Mouse (Mus musculus): ENCODE results near the gene Dhrs7c. TPM values are rescaled to one million over a fixed set of nuclear protein-coding genes. Genes with fewer than 3 reads are reported as not detected.

Gene Dhrs7c
- polyA plus RNA-seq, 1 experiment from 2014 or later = not detected

DNA sequence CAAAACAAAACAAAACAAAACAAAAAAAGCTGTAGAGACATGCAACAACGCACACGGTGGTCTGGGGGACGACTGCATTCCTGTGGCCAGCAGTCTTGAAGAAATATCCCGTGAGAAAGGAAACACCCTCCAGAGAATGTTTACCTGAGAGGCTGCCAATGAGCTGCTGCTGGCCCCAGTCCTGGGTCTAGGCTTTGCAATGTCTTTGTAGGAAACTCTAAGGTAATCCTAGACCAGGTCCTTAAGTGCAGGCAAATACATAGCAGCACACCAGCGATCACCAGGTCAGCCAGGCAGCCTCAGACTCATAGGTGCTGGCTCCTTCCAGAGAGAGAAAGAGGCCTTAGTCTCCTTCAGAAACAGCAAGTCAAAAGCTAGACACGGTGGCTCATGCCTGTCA is 56.0 kb downstream of the Dhrs7c start:
- no peaks in the 10 kb centered on the region for H3K4me1 ChIP-seq (ENCODE audit: control insufficient read depth, insufficient read depth, low read length)

GRCm38 (mm10) chr11:67855035-67855434 is 57.0 kb downstream of the Dhrs7c start:
- ATAC-seq (replicated peaks; ENCODE audit: insufficient number of reproducible peaks, low FRiP score, low TSS enrichment, low read depth) = no peak
- no peak overlapping the region for H3K9ac ChIP-seq (replicated peaks; ENCODE audit: low read length)
- H3K4me3 ChIP-seq (ENCODE audit: low read depth, low read length) = no peak overlapping the region
- DNase-seq (ENCODE audit: low spot score) = peak; percentile 34
- H3K27ac ChIP-seq (replicated peaks; ENCODE audit: low read depth, low read length) = no peak overlapping the region
- H3K9me3 ChIP-seq (replicated peaks; ENCODE audit: control insufficient read depth, low read length) = no peaks in the 10 kb centered on the region
- no peaks in the 10 kb centered on the region for H3K36me3 ChIP-seq (replicated peaks; ENCODE audit: control insufficient read depth, insufficient read depth, low read depth, low read length)
- no peaks in the 10 kb centered on the region for H3K4me1 ChIP-seq (ENCODE audit: control insufficient read depth, insufficient read depth, low read length)
- 46% methylated on average over 2 of the region's 2 CpGs for WGBS
- H3K4me2 ChIP-seq (ENCODE audit: low read depth, low read length) = no peak overlapping the region
- H3K27me3 ChIP-seq (ENCODE audit: control insufficient read depth, insufficient read depth, low read length) = no peaks in the 10 kb centered on the region

More for the DNA sequence above, 56.0 kb downstream of the Dhrs7c start:
- Histone ChIP-seq H3K27me3 (ENCODE audit: control insufficient read depth, insufficient read depth, low read length) (no peaks in the 10 kb centered on the region), H3K9me3 (replicated peaks; ENCODE audit: control insufficient read depth, low read length) (no peaks in the 10 kb centered on the region), H3K9ac (replicated peaks; ENCODE audit: low read length) (no peak overlapping the region), H3K4me2 (ENCODE audit: low read depth, low read length) (no peak overlapping the region), H3K36me3 (replicated peaks; ENCODE audit: control insufficient read depth, insufficient read depth, low read depth, low read length) (no peaks in the 10 kb centered on the region), H3K4me3 (ENCODE audit: low read depth, low read length) (no peak overlapping the region), H3K27ac (replicated peaks; ENCODE audit: low read depth, low read length) (no peak overlapping the region)
- ATAC-seq (replicated peaks; ENCODE audit: insufficient number of reproducible peaks, low FRiP score, low TSS enrichment, low read depth) = no peak
- DNase-seq (ENCODE audit: low spot score) = no peak
- 42% methylated on average over 6 of the region's 6 CpGs for WGBS

- no peaks in the 10 kb centered on the region for H3K36me3 ChIP-seq (replicated peaks; ENCODE audit: control insufficient read depth, insufficient read depth, low read depth, low read length)
- ATAC-seq (replicated peaks; ENCODE audit: insufficient number of reproducible peaks, low FRiP score, low TSS enrichment, low read depth) (no peak), DNase-seq (ENCODE audit: low spot score) (no peak)
- no peaks in the 10 kb centered on the region for H3K27me3 ChIP-seq (ENCODE audit: control insufficient read depth, insufficient read depth, low read length)
- no peak overlapping the region for H3K4me2 ChIP-seq (ENCODE audit: low read depth, low read length)
- H3K4me1 ChIP-seq (ENCODE audit: control insufficient read depth, insufficient read depth, low read length) = 0 out of 2 replicates have a peak, but pooled peaks cover 3% of the 10 kb centered on the region
- no peak overlapping the region for H3K4me3 ChIP-seq (ENCODE audit: low read depth, low read length)
- WGBS = 84% methylated on average over 9 of the region's 9 CpGs
- H3K9ac ChIP-seq (replicated peaks; ENCODE audit: low read length) = no peak overlapping the region
- no peak overlapping the region for H3K27ac ChIP-seq (replicated peaks; ENCODE audit: low read depth, low read length)
- no peaks in the 10 kb centered on the region for H3K9me3 ChIP-seq (replicated peaks; ENCODE audit: control insufficient read depth, low read length)
Measured at GRCm38 (mm10) chr11:67858518-67858917, 60.5 kb downstream of the Dhrs7c start.

- DNase-seq (ENCODE audit: low spot score) = no peak
- H3K4me1 ChIP-seq (ENCODE audit: control insufficient read depth, insufficient read depth, low read length) = 0 out of 2 replicates have a peak, but pooled peaks cover 3% of the 10 kb centered on the region
- WGBS = 44% methylated on average over 7 of the region's 7 CpGs
- no peak for ATAC-seq (replicated peaks; ENCODE audit: insufficient number of reproducible peaks, low FRiP score, low TSS enrichment, low read depth)
- no peaks in the 10 kb centered on the region for H3K9me3 ChIP-seq (replicated peaks; ENCODE audit: control insufficient read depth, low read length)
- H3K27ac ChIP-seq (replicated peaks; ENCODE audit: low read depth, low read length) = no peak overlapping the region
- H3K4me2 ChIP-seq (ENCODE audit: low read depth, low read length) = no peak overlapping the region; the same call in 1 of the 2 replicates
- no peaks in the 10 kb centered on the region for H3K27me3 ChIP-seq (ENCODE audit: control insufficient read depth, insufficient read depth, low read length)
- no peak overlapping the region for H3K4me3 ChIP-seq (ENCODE audit: low read depth, low read length)
- no peaks in the 10 kb centered on the region for H3K36me3 ChIP-seq (replicated peaks; ENCODE audit: control insufficient read depth, insufficient read depth, low read depth, low read length)
- H3K9ac ChIP-seq (replicated peaks; ENCODE audit: low read length) = no peak overlapping the region
Measured at GRCm38 (mm10) chr11:67860743-67861398, 62.9 kb downstream of the Dhrs7c start.

DNA sequence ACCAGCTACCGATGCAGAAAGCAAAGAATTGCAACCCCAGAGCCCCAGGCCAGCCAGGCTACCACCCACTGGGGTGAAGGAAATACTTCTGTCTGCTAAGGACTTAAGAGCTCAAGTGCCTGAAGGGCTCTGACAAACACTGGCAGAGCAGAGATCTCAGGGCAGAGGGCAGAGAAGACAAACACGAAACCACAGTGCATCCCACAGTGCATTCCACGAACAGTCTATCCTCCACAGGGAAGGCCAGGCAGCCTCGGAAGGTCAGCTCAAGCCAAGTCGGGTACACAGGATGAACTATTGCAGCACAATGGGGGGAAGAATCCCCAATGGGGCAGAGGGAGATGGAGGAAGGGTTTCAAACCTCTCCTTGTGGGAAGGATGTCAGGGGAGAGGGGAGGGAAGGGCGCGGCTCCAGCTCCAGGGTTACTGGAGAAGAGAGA is 63.4 kb downstream of the Dhrs7c start:
- peak; percentile 19 for DNase-seq (ENCODE audit: low spot score)
- Histone ChIP-seq H3K9ac (replicated peaks; ENCODE audit: low read length) (no peak overlapping the region), H3K4me1 (ENCODE audit: control insufficient read depth, insufficient read depth, low read length) (0 out of 2 replicates have a peak, but pooled peaks cover 3% of the 10 kb centered on the region), H3K9me3 (replicated peaks; ENCODE audit: control insufficient read depth, low read length) (no peaks in the 10 kb centered on the region), H3K4me3 (ENCODE audit: low read depth, low read length) (no peak overlapping the region), H3K36me3 (replicated peaks; ENCODE audit: control insufficient read depth, insufficient read depth, low read depth, low read length) (no peaks in the 10 kb centered on the region), H3K27me3 (ENCODE audit: control insufficient read depth, insufficient read depth, low read length) (no peaks in the 10 kb centered on the region), H3K4me2 (ENCODE audit: low read depth, low read length) (no peak overlapping the region; the same call in none of the 2 replicates), H3K27ac (replicated peaks; ENCODE audit: low read depth, low read length) (no peak overlapping the region)
- no peak for ATAC-seq (replicated peaks; ENCODE audit: insufficient number of reproducible peaks, low FRiP score, low TSS enrichment, low read depth)
- 5% methylated on average over 7 of the region's 7 CpGs for WGBS

GRCm38 (mm10) chr11:67865100-67865499 is 67.1 kb downstream of the Dhrs7c start:
- Histone ChIP-seq H3K27me3 (ENCODE audit: control insufficient read depth, insufficient read depth, low read length) (no peaks in the 10 kb centered on the region), H3K4me2 (ENCODE audit: low read depth, low read length) (no peak overlapping the region), H3K27ac (replicated peaks; ENCODE audit: low read depth, low read length) (no peak overlapping the region), H3K4me3 (ENCODE audit: low read depth, low read length) (no peak overlapping the region), H3K4me1 (ENCODE audit: control insufficient read depth, insufficient read depth, low read length) (0 out of 2 replicates have a peak, but pooled peaks cover 3% of the 10 kb centered on the region), H3K9me3 (replicated peaks; ENCODE audit: control insufficient read depth, low read length) (no peaks in the 10 kb centered on the region), H3K36me3 (replicated peaks; ENCODE audit: control insufficient read depth, insufficient read depth, low read depth, low read length) (no peaks in the 10 kb centered on the region), H3K9ac (replicated peaks; ENCODE audit: low read length) (no peak overlapping the region)
- ATAC-seq (replicated peaks; ENCODE audit: insufficient number of reproducible peaks, low FRiP score, low TSS enrichment, low read depth) (no peak), DNase-seq (ENCODE audit: low spot score) (peak; percentile 28)
- WGBS = 43% methylated on average over 5 of the region's 5 CpGs

Other genes starting within 250 kb of the Dhrs7c start
- not detected in 2 replicates for gene Rcvrn, start 102.9 kb upstream of the Dhrs7c start, polyA plus RNA-seq (2014; fragmentation: Nextera tagmentation; extraction: Ambion mirVana)
- 0.18 TPM in 1 of 2 replicates, not detected in the other for gene Glp2r, start 27.0 kb upstream of the Dhrs7c start, polyA plus RNA-seq (2014; fragmentation: Nextera tagmentation; extraction: Ambion mirVana)
- not detected in 2 replicates for gene Gsg1l2, start 23.6 kb upstream of the Dhrs7c start, polyA plus RNA-seq (2014; fragmentation: Nextera tagmentation; extraction: Ambion mirVana)
- 0.64 and 0.70 TPM in 2 replicates for gene Usp43, start 124.0 kb downstream of the Dhrs7c start, polyA plus RNA-seq (2014; fragmentation: Nextera tagmentation; extraction: Ambion mirVana)
- 0.33 TPM in 1 of 2 replicates, not detected in the other for gene Cfap52, start 167.5 kb downstream of the Dhrs7c start, polyA plus RNA-seq (2014; fragmentation: Nextera tagmentation; extraction: Ambion mirVana)
- gene Stx8, start 168.0 kb downstream of the Dhrs7c start, polyA plus RNA-seq (2014; fragmentation: Nextera tagmentation; extraction: Ambion mirVana) = 55.2 and 60.9 TPM in 2 replicates

Data from embryonic facial prominence, embryonic 11.5 days (tissue).